Mouse (Mus musculus) gastrocnemius, adult 8-10 months (tissue): ENCODE results near the gene Ppp1r1b. TPM values are rescaled to one million over a fixed set of nuclear protein-coding genes. Genes with fewer than 3 reads are reported as not detected.
A peak's percentile ranks its signal among the peaks of the same experiment; 100 is the strongest.

Experiments
- DNase-seq, 2 experiments: peaks; one replicate each; pipeline ENCODE4 v3.0.0; 2022; ENCODE audit warnings: low spot score in 2 of 2
- total RNA-seq, 4 experiments: library from RNA; stranded (reverse); gene quantifications; 2 replicates each; pipeline ENCODE4 v1.2.4; 2022

The Ppp1r1b gene
- total RNA-seq, 4 experiments from 2014 or later, result 0.27 to 0.90 (median 0.44) TPM; not detected in 1

- no peak for DNase-seq
Observed at GRCm38 (mm10) chr11:98392645-98393044, 44.4 kb downstream of the Ppp1r1b start.

GRCm38 (mm10) chr11:98393317-98393716 is 45.1 kb downstream of the Ppp1r1b start:
- no peak for DNase-seq

GRCm38 (mm10) chr11:98394301-98394700 is 46.1 kb downstream of the Ppp1r1b start:
- DNase-seq, result peak in 1 of 2 experiments; percentile 53

- DNase-seq, result no peak
Observed at GRCm38 (mm10) chr11:98395041-98395440, 46.8 kb downstream of the Ppp1r1b start.

- no peak for DNase-seq
Observed at GRCm38 (mm10) chr11:98397946-98398345, 49.7 kb downstream of the Ppp1r1b start.

- DNase-seq, result peak; percentile 79 to 86
Observed at GRCm38 (mm10) chr11:98400161-98400726, 52.0 kb downstream of the Ppp1r1b start, which contains the start of gene Pgap3. TSS of gene Pgap3 (minus strand) at chr11:98400490.

GRCm38 (mm10) chr11:98400816-98401215 is 52.6 kb downstream of the Ppp1r1b start:
- DNase-seq, result no peak

- no peak for DNase-seq
Observed at GRCm38 (mm10) chr11:98406621-98407020, 58.4 kb downstream of the Ppp1r1b start.

Other genes with a start within 250 kb of the Ppp1r1b start
- gene Fbxl20, start 198.0 kb upstream of the Ppp1r1b start, total RNA-seq, result 10 to 100 TPM in 2 of 4 experiments, 1 to 10 TPM in 2; 8.0 to 12.4 (median 9.4) TPM
- 10 to 100 TPM; 21.4 to 28.2 (median 25.6) TPM for gene Med1, start 155.1 kb upstream of the Ppp1r1b start, total RNA-seq
- 10 to 100 TPM; 10.5 to 15.2 (median 11.3) TPM for gene Cdk12, start 145.3 kb upstream of the Ppp1r1b start, total RNA-seq
- not detected for gene Neurod2, start 18.8 kb upstream of the Ppp1r1b start, total RNA-seq
- gene Stard3, start 10.0 kb downstream of the Ppp1r1b start, total RNA-seq, result 10 to 100 TPM; 12.0 to 18.2 (median 13.9) TPM
- 1,000 to 10,000 TPM; 3,817 to 5,138 (median 4,616) TPM for gene Tcap, start 35.4 kb downstream of the Ppp1r1b start, total RNA-seq
- 1 to 10 TPM; 2.7 to 6.6 (median 3.8) TPM for gene Pnmt, start 38.0 kb downstream of the Ppp1r1b start, total RNA-seq
- 1 to 10 TPM; 1.8 to 2.5 (median 2.2) TPM for gene Pgap3, start 52.1 kb downstream of the Ppp1r1b start, total RNA-seq
- 1 to 10 TPM; 1.3 to 1.5 (median 1.4) TPM for gene Erbb2, start 64.1 kb downstream of the Ppp1r1b start, total RNA-seq
- 10 to 100 TPM; 34.5 to 41.7 (median 37.7) TPM for gene Mien1, start 90.6 kb downstream of the Ppp1r1b start, total RNA-seq
- under 1 TPM in 2 of 4 experiments, not detected in 2; 0.11 to 0.29 TPM for gene Grb7, start 98.0 kb downstream of the Ppp1r1b start, total RNA-seq
- not detected for gene Ikzf3, start 197.6 kb downstream of the Ppp1r1b start, total RNA-seq
- not detected for gene Zpbp2, start 202.7 kb downstream of the Ppp1r1b start, total RNA-seq
- gene Ormdl3, start 239.0 kb downstream of the Ppp1r1b start, total RNA-seq, result 10 to 100 TPM; 26.7 to 31.9 (median 28.4) TPM
- gene Lrrc3c, start 249.9 kb downstream of the Ppp1r1b start, total RNA-seq, result not detected